Mouse (Mus musculus): ENCODE data around the gene Ppfia3.

Gene Ppfia3

DNA sequence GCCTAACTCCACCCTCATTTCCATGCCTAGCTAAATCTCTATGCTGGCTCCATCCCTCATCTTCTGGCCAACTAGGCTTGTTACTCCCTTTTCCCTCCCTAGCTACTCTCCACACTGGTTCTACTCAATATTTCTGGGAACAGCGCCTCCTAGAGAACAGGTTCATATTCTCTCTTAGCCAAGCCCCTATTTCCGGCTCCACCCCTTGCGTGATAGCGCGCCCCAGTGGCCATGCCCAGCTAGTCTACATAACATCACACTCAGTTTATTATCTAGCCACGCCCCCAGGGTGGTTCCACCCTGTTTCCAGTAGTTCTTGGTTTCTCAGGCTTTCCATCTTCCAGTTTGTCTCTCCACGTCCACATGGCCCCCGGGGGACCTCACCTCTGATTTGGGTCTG, 25.5 kb downstream of the Ppfia3 start:
- peak; percentile 89 for DNase-seq

DNA sequence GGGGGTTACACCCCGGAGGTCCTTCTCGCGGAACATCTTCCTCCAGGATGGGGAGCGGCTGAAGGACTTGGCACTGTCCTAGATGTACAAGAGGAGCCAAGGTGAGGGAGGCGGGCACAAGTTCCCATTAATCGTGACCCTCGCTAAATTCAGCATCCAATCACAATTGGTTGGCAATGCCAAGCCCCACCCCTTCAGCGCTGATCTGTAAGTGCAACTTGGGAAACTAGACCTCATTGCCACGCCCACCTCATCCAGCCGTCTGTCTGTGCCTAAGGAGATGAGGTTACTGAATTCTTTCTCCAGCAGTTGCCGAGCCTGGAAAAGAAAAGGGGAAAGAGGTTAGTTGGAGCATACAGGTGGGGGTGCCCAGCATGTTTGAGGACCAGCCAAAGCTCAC, 26.1 kb downstream of the Ppfia3 start:
- peak; percentile 88 for DNase-seq

DNA sequence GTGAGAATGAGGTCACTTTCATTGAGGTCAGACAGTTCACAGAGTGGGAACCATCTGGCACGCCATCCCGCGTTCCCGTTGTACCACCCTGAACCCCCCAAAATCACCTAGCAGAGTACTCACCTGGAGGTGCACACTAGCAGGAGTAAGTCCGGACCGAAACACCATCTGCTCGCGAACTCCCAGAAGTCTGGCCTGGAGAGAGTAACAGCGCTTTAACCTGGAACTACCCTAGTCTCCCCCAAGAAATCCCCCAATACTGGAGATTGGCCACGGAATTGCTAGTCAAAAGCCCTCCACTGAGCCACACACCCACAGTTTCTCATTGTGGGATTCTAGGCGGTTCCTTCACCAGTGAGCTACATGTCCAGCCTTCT, 26.8 kb downstream of the Ppfia3 start:
- DNase-seq = no peak

DNA sequence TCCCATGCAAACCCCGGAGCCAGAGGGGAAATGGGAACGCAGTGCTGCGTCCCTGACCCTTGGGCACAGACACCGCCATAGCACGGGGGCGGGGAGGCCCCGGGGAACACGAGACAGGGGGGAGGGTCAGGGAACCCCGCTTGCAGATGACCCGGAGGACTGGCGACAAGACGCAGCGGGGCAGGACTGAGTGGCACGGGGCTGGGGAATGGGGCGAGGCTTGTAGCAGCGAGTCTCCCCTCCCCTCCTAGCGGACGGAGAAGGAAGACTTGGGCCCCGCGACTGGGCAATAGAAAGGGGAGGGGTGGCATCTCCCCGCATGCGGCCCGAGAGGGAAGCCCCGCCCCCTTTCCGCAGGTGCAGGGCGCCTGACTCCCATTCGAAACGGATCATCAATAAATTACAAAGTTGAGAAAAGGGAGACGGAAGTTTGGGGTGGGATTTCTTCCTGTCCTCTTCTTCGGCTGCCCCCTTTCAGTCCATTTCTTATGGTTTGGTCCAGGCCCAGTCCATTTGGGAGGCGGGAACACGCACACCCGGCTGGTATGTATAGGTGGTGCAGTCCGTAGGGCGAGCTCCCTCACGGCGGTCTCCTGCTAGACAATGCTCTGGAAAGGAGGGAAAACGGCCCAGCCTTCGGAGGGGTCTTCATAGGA, 27.3 kb downstream of the Ppfia3 start:
- DNase-seq = peak; percentile 91

DNA sequence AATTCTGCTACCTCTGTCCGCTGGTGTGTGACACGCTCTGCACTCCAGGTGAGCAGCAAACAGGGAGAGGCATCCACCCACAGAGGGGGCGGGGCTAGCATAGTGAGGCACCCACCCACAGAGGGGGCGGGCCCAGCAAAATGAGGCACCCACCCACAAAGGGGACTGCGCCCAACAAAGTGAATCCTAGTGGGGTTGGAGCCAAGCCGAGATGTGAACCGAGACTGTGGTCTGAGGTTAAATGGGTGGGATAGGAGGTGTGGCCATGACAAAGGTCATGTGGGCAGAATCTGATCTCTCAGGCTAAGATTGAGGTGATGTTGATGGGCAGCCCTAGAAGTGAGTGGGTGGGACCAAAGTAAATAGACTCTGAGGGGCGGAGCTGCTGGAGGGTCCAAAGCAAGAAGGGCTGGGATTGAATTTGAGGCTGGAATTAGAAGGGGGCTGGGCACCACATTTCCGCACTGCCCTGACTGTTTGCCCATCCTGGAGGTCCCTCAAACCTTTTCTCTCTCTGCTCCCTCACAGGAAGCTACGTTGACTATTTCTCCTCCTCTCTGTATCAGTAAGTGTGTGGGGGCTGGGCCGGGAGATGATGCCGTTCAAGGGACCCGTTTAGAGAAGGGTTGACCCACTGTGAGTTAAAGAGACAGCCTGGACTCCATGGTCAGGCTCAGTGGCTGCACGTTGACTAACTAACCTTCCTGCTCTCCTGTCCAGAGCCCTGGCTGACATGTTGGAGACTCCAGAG, 28.5 kb downstream of the Ppfia3 start:
- peak; percentile 66 for DNase-seq

DNA sequence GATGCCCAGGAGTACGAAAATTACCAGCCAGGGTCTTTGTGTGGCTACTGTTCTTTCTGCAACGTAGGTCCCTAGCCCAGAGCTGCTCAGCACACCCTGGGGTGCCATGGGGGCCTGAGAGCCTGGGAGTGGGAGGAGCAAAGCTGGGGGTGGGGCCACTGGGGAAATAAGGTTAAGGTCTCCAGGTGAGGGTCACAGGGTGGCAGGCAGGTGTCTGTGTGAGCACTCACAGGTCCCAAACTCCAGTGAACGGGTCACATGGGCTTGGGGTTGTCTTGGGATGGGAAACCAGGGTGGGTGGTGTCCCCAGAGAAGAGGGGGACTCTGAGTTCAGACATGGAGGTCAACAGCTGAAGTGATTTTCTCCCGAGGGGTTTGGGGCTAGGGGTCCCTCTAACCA, 29.4 kb downstream of the Ppfia3 start:
- no peak for DNase-seq

DNA sequence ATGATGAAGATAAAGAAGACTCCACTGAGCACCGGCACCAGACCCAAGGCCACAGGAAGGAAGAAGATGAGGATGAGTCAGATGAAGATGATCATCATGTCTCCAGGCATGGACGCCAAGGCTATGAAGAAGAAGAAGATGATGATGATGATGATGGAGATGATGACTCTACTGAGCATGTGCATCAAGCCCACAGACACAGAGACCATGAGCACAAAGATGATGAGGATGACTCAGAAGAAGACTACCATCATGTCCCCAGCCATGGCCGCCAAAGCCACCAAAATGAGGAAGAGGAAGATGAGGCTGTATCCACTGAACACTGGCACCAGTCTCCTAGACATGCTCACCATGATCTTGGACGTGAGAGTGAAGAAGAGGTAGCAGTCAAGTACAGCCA, 30.5 kb downstream of the Ppfia3 start:
- no peak for DNase-seq

DNA sequence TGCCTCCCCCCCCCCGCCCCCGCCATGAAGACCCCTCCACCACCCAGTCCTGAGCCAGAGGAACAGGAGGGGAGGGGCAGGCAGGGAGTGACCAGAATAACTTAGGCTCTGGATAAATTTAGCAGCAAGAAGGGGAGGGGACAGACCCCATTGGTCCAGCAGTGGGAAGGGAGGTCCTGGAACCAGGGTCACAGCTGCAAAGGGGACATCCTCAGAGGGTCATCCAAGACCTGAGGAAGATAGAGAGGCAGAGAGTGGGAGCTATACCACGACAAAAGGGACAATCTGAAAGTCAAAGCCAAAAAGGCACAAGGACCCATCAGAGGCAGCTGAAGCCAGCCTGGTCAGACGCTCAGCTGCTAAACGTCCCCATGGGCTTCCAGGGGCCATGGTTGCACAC, 31.8 kb downstream of the Ppfia3 start, which contains the start of gene Hrc:
Hrc (plus strand) TSS at position 235 of the 400 bp plus-strand sequence.
- no peak for DNase-seq

DNA sequence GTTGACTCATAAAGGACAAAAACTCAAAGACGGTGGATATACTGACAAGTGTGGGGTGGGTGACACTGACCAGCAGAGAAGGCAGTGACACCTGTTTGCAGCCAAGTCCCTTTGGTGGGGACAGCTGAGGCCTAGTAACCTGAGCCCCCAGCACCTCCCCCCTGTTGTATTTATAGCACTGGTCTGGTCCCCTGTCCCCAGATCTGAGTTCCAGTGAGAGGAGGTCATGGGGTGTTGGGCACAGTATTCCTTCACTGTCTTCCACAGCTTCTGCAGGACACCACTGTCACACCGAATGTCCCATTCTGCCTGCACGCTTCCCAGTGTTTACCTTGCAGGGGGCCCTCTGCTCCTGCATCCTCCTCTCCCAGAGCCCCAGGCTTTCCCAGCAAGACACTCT, 32.2 kb downstream of the Ppfia3 start:
- DNase-seq = no peak

DNA sequence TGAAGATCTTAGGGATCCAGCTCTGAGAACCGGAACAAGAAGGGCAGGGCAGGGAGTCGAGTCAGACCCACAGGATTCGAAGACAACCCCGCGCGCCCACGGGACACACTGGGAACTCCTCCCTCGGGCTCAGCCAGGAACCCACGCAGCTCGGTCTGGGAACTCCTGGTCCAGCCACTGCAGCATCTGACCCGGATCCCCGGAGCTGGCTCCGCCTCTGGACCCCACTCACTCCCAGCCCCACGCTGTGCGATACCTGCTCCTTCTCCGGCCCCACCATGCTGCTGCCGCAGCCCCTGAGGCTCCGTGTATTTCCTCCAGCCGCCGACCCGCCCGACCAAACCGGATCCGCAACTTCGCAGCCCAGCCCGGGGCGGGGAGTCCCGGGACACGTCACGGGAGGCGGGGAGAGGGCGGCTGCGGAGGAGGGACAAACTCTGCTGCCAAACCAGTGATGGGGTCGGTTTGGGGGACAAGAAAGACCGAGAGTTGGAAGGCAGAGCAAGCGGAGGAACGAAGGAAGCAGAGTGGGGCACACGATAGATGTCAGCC, 33.3 kb downstream of the Ppfia3 start, which contains the start of gene Trpm4:
Trpm4 (minus strand) TSS at position 350 of the 552 bp plus-strand sequence.
- DNase-seq = peak; percentile 89

DNA sequence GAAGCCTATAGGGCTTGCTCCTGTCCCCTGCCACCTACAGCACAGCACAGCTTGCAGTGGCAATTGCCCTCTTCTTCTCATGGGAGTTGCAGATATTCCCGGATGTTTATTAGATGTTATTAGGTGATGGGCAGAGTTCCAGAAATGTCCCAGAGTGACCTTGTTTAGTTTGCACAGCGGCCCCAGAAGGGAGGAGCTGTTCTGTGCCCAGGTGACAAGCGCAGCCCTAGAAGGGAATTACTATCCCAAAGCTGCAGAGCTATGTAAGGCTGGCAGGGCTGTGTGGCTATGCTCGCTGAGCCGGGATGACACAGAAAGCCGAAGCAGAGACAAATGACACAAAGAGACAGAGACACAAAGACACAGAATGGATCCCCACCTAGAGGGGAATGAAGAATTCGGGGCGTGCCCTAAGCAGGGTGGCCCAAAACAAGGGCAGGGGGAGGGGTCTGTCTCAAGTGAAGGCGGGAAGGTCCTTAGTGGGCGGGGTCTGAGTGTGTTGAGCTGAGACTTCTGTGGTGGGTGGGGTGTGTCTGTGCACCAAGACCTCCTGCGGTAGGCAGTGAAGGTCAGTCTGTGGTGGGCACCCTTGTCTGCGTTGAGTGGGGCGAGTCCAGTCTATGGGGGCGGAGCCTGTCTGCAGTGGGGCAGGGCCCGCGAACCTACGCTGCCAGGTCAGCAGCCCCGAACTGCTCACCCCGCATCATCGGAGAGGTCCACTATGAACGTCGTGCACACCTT, 34.0 kb downstream of the Ppfia3 start:
- DNase-seq = peak; percentile 83

DNA sequence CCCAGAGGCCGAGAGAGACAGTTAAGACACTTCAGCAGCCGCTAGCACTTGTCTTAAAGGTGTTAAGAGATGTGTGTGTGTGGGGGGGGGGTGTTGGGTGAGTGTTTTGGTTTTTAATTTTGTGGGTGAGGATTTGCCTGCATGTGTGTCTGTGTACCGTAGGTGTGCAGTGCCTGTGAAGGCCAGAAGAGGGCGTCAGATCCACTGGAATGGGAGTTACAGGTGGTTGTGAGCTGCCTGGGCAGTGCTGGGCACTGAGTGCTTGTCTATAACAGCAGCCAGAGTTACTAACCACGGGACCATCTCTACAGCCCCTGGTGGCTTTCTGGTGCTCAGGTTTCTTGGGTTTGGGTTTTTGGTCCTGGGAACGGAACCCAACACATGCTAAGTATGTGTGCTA, 35.3 kb downstream of the Ppfia3 start:
- DNase-seq = no peak

DNA sequence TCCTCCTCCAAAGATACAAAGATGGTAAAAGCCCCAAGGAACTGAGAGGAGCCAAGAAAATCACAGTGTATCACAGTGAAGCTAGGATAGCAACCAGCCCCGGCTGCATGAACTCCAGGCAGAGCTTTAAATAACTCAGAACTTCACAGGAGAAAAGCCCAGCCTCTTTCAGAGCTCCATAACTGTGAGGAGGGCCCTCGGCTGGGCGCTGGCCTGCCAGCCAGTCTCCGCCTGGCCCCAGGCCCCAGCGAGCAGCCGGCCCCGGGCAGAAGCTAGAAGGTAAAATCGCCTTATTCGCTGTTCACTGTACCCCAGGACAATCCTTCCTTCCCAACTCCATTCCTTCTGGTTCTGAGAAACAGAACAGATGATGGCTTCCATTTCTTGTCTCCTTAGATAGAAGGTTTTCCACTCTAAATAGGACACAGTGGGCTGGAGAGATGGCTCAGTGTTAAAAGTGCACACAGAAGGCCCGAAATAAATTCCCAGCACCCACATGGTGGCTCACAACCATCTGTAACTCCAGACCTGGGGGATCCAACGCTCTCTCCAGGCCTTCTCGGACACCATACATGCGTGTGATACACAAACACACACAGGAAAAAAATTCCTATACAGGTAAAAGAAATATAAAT, 37.9 kb downstream of the Ppfia3 start:
- DNase-seq = no peak

DNA sequence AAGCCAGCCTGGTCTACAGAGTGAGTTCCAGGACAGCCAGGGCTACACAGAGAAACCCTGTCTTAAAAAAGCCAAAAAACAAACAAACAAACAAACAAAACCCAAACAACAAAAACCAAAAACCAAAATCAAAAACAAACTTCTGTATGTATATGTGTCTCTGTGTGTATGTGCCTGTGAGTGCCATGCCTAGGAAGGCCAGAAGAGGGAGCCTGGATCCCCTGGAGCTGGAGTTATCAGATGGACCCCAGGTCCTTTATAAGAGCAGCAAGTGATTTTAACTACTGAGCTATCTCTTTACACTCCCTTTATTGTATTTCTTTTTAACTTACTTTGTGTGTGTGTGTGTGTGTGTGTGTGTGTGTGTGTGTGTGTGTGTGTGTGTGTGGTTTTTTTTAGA, 41.0 kb downstream of the Ppfia3 start:
- DNase-seq = no peak

DNA sequence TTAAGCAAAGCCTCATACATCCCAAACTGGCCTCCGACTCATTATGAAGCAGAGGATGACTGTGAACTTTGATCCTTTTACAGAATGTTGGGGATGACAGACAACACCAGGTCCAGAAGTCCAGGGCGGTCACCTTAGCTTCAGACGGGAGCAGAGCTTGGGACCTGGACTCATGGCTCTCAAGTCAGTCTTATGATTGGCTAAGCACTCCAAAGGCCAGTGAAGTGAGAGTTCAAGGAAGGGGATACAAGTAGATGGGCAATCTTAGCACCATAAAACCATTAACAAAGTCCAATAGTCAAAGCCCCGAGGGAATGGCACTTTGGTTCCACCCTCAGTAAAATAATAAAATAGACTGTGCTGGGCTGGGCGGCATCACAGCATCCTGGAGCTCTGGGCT, 43.8 kb downstream of the Ppfia3 start:
- DNase-seq = no peak

DNA sequence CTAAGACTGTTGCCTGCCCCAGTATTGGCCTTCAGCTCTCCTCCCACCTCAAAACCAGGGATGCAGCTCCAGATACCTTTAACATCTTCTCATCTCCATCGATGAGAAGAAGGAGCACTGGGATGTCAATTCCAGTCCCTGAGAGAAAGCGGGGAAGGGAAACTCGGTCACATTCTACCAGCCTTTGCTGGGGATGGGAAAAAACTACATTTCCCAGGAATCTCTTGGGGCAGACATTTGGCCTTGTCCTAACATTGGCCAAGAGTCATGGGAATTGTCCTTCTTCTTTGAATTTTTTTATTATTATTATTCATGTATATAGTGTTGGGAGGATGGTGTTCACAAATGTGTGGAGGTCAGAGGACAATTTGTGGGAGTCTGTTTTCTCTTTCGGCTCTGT, 44.6 kb downstream of the Ppfia3 start:
- no peak for DNase-seq

DNA sequence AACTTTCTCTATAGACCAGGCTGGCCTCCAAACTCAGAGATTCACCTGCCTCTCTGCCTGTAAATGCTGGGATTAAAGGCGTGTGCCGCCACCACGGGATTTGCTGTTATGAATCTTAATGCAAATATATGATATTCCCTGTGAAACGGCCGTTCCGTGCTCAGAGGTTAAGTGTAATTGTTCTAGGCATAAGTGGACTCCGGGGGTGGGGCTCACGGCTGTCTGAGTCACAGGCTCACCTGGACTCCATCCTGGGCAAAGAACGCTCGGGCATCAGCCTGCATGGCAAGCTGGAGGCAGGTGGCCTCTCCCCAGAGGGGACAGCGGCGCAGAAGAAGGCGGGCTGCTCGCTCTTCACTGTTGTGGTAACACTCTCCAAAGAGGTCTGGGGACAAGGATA, 50.3 kb downstream of the Ppfia3 start:
- no peak for DNase-seq

DNA sequence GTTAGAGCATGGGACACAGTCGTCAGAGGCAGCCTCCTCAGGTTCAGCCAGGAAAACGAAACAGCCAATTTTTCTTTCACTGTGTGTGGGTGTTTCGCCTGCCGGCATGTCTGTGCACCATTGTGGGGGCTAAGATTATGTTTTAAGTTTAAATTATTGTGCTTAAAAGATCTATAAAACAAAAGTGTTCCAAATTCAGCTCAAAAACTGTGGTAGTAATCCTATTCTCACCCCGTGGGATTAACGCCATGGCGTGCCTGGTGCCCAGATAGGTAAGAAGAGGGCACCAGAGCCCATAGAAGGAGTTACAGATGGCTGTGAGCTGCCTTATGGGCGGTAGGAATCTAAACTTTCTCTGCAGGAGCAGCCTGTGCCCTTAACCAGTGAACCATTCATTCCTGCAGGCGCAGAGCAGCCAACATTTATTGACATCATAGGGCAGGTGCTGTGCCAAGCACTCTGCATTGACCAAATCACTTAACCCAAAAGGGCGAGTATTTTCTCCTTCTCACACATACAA, 51.6 kb downstream of the Ppfia3 start:
- DNase-seq = no peak

DNA sequence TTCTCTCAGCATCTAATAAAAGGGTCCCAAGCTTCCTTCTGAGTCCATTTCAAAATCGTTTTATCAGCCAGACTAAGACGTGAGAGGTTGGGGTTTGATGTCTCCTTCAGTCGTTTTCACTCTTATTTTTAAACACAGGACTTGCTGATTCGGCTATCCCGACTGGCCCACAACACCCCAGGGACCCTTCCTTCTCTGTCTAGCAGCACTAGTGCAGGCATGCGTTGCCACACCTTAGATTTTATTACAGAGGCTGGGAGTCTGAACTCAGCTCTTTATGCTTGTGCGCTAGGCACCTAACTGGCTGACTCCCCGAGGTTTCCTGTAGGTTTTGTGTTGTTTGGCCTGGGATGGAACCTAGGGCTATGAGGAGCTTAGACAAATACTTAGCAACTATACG, 53.3 kb downstream of the Ppfia3 start:
- DNase-seq = peak; percentile 10

DNA sequence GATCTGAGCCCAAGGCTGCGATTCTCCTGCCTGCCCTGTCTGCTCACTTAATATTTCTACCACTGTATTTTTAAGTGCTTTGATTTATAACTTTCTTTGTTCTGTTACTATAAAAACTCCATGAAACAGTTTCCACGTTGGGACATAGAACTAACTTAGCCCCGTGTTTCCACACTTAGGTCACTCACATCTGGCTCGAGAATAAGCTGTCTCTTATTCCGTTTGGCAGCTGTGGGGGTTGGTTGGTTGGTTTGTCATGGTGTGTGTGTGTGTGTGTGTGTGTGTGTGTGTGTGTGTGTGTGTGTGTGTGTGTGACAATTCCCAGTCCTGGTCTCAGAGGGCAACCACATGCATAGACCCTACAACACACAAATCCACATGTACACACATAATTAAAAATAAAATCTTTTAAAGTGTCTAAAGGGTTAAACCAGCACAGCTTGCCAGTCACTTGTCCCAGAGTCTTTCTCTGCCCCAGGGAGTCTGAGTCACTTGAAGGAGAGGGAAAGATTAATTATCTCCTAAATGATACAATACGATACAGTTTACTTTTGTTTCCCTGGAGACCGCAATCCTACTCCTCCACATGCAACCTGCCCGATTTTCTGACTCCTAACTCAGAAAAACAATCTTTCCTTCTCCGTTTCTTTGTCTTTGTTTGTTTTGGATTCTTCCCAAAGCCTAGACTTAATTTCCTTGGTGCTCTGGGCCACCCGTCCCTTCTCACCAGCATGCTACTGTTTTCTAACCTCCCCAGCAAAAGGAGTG, 53.9 kb downstream of the Ppfia3 start:
- peak; percentile 45 for DNase-seq

DNA sequence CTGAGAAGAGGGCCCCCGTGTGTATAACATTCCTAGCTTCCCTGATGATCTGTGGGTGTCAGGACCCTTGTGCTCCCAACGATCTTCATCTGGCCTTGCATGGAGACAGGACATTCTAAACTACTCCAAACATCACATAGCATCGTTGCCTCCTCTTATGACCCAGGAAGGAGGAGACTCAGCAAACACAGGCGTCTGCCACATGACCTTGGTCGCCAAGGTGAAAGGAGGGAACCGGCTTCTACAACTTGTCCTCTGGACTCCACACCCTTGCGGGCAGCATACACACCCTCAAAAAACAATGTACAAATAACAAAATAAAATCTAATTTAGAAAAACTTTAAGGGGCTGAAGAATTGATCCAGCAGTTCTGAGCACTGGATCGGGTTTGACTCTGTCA, 54.8 kb downstream of the Ppfia3 start:
- no peak for DNase-seq

DNA sequence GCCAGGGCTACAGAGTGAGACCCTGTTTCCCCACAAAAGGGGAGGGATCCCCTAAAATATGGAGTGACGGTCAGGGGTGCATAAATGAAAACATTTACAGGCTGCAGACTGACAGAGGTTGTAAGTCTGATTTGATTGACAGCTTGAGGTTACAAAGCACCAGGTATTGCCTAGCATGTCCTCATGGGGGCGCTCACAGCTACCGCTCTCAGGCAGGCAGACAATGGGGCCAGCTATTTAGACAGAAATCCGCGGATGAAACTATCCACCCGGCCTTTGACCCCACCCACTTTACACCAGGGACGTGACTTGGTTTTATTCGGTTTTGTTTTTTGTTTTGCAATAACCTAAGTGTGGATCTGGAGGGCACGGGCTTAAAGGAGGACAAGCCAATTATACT, 57.4 kb downstream of the Ppfia3 start:
- peak; percentile 79 for DNase-seq
